Mouse (Mus musculus) kidney, adult 11 months (tissue): ENCODE data around the gene Mrs2.
"Not testable (repeated sequence)": the region's sequence is repeated elsewhere in the genome, so short reads cannot be mapped to it uniquely, and the experiment has no call there.

ENCODE experiments used
- DNase-seq: peaks from one replicate; pipeline ENCODE4 v3.0.0; 2022

Mrs2 gene

GRCm38 (mm10) chr13:24977820-24978342, 42.3 kb downstream of the Mrs2 start:
- DNase-seq, result peak; percentile 86

GRCm38 (mm10) chr13:24976384-24976783, 43.8 kb downstream of the Mrs2 start:
- no peak for DNase-seq

- DNase-seq, result not testable (repeated sequence)
These were observed 48.4 kb downstream of the Mrs2 start for GRCm38 (mm10) chr13:24971776-24972175.

GRCm38 (mm10) chr13:24965846-24966201, 54.4 kb downstream of the Mrs2 start:
- DNase-seq, result no peak

GRCm38 (mm10) chr13:24965130-24965845, 54.9 kb downstream of the Mrs2 start:
- DNase-seq, result no peak

- no peak for DNase-seq
These were observed 58.1 kb downstream of the Mrs2 start for GRCm38 (mm10) chr13:24962119-24962518.

- peak; percentile 28 for DNase-seq
These were observed 60.1 kb downstream of the Mrs2 start for GRCm38 (mm10) chr13:24960084-24960483.

- DNase-seq, result no peak
These were observed 61.5 kb downstream of the Mrs2 start for GRCm38 (mm10) chr13:24958671-24959070.

- DNase-seq, result no peak
These were observed 64.7 kb downstream of the Mrs2 start for GRCm38 (mm10) chr13:24955500-24955899.

GRCm38 (mm10) chr13:24955091-24955490, 65.1 kb downstream of the Mrs2 start:
- no peak for DNase-seq

- DNase-seq, result no peak
These were observed 67.5 kb downstream of the Mrs2 start for GRCm38 (mm10) chr13:24952659-24953058.

- DNase-seq, result no peak
These were observed 71.3 kb downstream of the Mrs2 start for GRCm38 (mm10) chr13:24948870-24949269.

- no peak for DNase-seq
These were observed 73.0 kb downstream of the Mrs2 start for GRCm38 (mm10) chr13:24947158-24947557.

- no peak for DNase-seq
These were observed 74.6 kb downstream of the Mrs2 start for GRCm38 (mm10) chr13:24945567-24945966.

- DNase-seq, result no peak
These were observed 76.9 kb downstream of the Mrs2 start for GRCm38 (mm10) chr13:24943303-24943702.

GRCm38 (mm10) chr13:24942512-24943282, 77.5 kb downstream of the Mrs2 start, which contains the start of gene Gpld1:
Gene Gpld1, plus strand, starts transcription at chr13:24943152.
- DNase-seq, result no peak

GRCm38 (mm10) chr13:24939472-24939871, 80.7 kb downstream of the Mrs2 start:
- DNase-seq, result no peak

GRCm38 (mm10) chr13:24938683-24939082, 81.5 kb downstream of the Mrs2 start:
- DNase-seq, result peak; percentile 68

- no peak for DNase-seq
These were observed 82.4 kb downstream of the Mrs2 start for GRCm38 (mm10) chr13:24937839-24938166.
